Mouse (Mus musculus) embryonic facial prominence, embryonic 10.5 days (tissue): Measurements from ENCODE around the gene Tbc1d32. TPM values are rescaled to one million over a fixed set of nuclear protein-coding genes. Genes with fewer than 3 reads are reported as not detected.

ENCODE experiments used
- polyA plus RNA-seq: library from polyadenylated mRNA; unstranded; fragments of >200 nt; fragmentation: Nextera tagmentation; extraction: Ambion mirVana; gene quantifications from 2 replicates; pipeline ENCODE4 v1.2.1, GENCODE M21; 2016

The Tbc1d32 gene
- polyA plus RNA-seq, 1 experiment from 2014 or later, result 4.2 TPM

Other genes starting within 250 kb of the Tbc1d32 start
- 7.5 and 8.6 TPM in 2 replicates for gene Msl3l2, start 121.8 kb downstream of the Tbc1d32 start, polyA plus RNA-seq
- 253 and 259 TPM in 2 replicates for gene Gja1, start 148.6 kb upstream of the Tbc1d32 start, polyA plus RNA-seq